Mouse (Mus musculus): Measurements from ENCODE around the gene Slc45a1. TPM values are rescaled to one million over a fixed set of nuclear protein-coding genes. Genes with fewer than 3 reads are reported as not detected.

Gene Slc45a1
- polyA plus RNA-seq, 1 experiment from 2014 or later = not detected

GRCm38 (mm10) chr4:150659926-150660610, 8.1 kb upstream of the Slc45a1 start:
- H3K36me3 ChIP-seq (ENCODE audit: insufficient read depth) = no peaks in the 10 kb centered on the region
- no peak overlapping the region for H3K9ac ChIP-seq
- H3K4me1 ChIP-seq (ENCODE audit: insufficient read depth) = peaks cover 6% of the 10 kb centered on the region; the same call in 1 of the 2 replicates
- no peaks in the 10 kb centered on the region for H3K27me3 ChIP-seq (ENCODE audit: insufficient read depth, low read length)
- 63% methylated on average over 9 of the region's 9 CpGs for WGBS
- no peak overlapping the region for H3K27ac ChIP-seq (ENCODE audit: low read depth)
- DNase-seq (peak; percentile 27), ATAC-seq (ENCODE audit: insufficient read depth) (no peak)
- H3K4me2 ChIP-seq = no peak overlapping the region
- peak; percentile 35; the same call in 1 of the 2 replicates for TF ChIP-seq CTCF (IDR thresholded peaks at IDR 0.05; ENCODE audit: low read depth)
- no peaks in the 10 kb centered on the region for H3K9me3 ChIP-seq (ENCODE audit: low read depth, low read length)
- no peak overlapping the region for H3K4me3 ChIP-seq (ENCODE audit: low read depth, low read length)

- peak; percentile 29; the same call in 1 of the 2 replicates for ATAC-seq (ENCODE audit: insufficient read depth)
- peak; percentile 16 for DNase-seq
- Histone ChIP-seq H3K36me3 (ENCODE audit: insufficient read depth) (no peaks in the 10 kb centered on the region), H3K4me2 (no peak overlapping the region), H3K27me3 (ENCODE audit: insufficient read depth, low read length) (peaks cover 17% of the 10 kb centered on the region), H3K9ac (no peak overlapping the region), H3K9me3 (ENCODE audit: low read depth, low read length) (no peaks in the 10 kb centered on the region), H3K4me1 (ENCODE audit: insufficient read depth) (no peaks in the 10 kb centered on the region; the same call in 1 of the 2 replicates), H3K27ac (ENCODE audit: low read depth) (no peak overlapping the region), H3K4me3 (ENCODE audit: low read depth, low read length) (no peak overlapping the region)
- 82% methylated on average over 6 of the region's 6 CpGs for WGBS
- peak; percentile 42 for TF ChIP-seq CTCF (IDR thresholded peaks at IDR 0.05; ENCODE audit: low read depth)
Observed at GRCm38 (mm10) chr4:150656504-150656903, 4.5 kb upstream of the Slc45a1 start.

- 4% methylated on average over 17 of the region's 17 CpGs for WGBS
- TF ChIP-seq CTCF (IDR thresholded peaks at IDR 0.05; ENCODE audit: low read depth) = peak; percentile 97
- peak overlapping the region; percentile 45 for H3K4me2 ChIP-seq
- H3K36me3 ChIP-seq (ENCODE audit: insufficient read depth) = no peaks in the 10 kb centered on the region
- no peak overlapping the region for H3K27ac ChIP-seq (ENCODE audit: low read depth)
- no peak overlapping the region for H3K9ac ChIP-seq
- no peak overlapping the region for H3K4me3 ChIP-seq (ENCODE audit: low read depth, low read length)
- no peaks in the 10 kb centered on the region for H3K9me3 ChIP-seq (ENCODE audit: low read depth, low read length)
- H3K27me3 ChIP-seq (ENCODE audit: insufficient read depth, low read length) = peaks cover 19% of the 10 kb centered on the region
- ATAC-seq (ENCODE audit: insufficient read depth) (peak; percentile 83), DNase-seq (peak; percentile 92)
- H3K4me1 ChIP-seq (ENCODE audit: insufficient read depth) = no peaks in the 10 kb centered on the region
Observed at GRCm38 (mm10) chr4:150655989-150656388, 4.0 kb upstream of the Slc45a1 start.

- Histone ChIP-seq H3K27ac (ENCODE audit: low read depth) (no peak overlapping the region), H3K9me3 (ENCODE audit: low read depth, low read length) (no peaks in the 10 kb centered on the region), H3K4me2 (no peak overlapping the region), H3K4me1 (ENCODE audit: insufficient read depth) (no peaks in the 10 kb centered on the region), H3K27me3 (ENCODE audit: insufficient read depth, low read length) (peaks cover 19% of the 10 kb centered on the region), H3K36me3 (ENCODE audit: insufficient read depth) (no peaks in the 10 kb centered on the region), H3K9ac (no peak overlapping the region), H3K4me3 (ENCODE audit: low read depth, low read length) (no peak overlapping the region)
- TF ChIP-seq CTCF (IDR thresholded peaks at IDR 0.05; ENCODE audit: low read depth) = no peak
- DNase-seq = no peak
- ATAC-seq (ENCODE audit: insufficient read depth) = no peak
- WGBS = 34% methylated on average over 10 of the region's 11 CpGs
Observed at GRCm38 (mm10) chr4:150653072-150653599, 1.2 kb upstream of the Slc45a1 start.

- TF ChIP-seq CTCF (IDR thresholded peaks at IDR 0.05; ENCODE audit: low read depth) = no peak
- no peaks in the 10 kb centered on the region for H3K9me3 ChIP-seq (ENCODE audit: low read depth, low read length)
- no peaks in the 10 kb centered on the region for H3K36me3 ChIP-seq (ENCODE audit: insufficient read depth)
- no peak overlapping the region for H3K4me3 ChIP-seq (ENCODE audit: low read depth, low read length)
- H3K4me1 ChIP-seq (ENCODE audit: insufficient read depth) = no peaks in the 10 kb centered on the region
- no peak overlapping the region for H3K9ac ChIP-seq
- no peak overlapping the region for H3K4me2 ChIP-seq
- DNase-seq (no peak), ATAC-seq (ENCODE audit: insufficient read depth) (no peak)
- H3K27me3 ChIP-seq (ENCODE audit: insufficient read depth, low read length) = peaks cover 19% of the 10 kb centered on the region
- 74% methylated on average over 5 of the region's 5 CpGs for WGBS
- H3K27ac ChIP-seq (ENCODE audit: low read depth) = no peak overlapping the region
Observed at GRCm38 (mm10) chr4:150649327-150649726, 2.6 kb downstream of the Slc45a1 start.

GRCm38 (mm10) chr4:150644299-150644698, 7.7 kb downstream of the Slc45a1 start:
- Histone ChIP-seq H3K9me3 (ENCODE audit: low read depth, low read length) (no peaks in the 10 kb centered on the region), H3K4me3 (ENCODE audit: low read depth, low read length) (no peak overlapping the region), H3K27ac (ENCODE audit: low read depth) (no peak overlapping the region), H3K27me3 (ENCODE audit: insufficient read depth, low read length) (no peaks in the 10 kb centered on the region), H3K4me2 (no peak overlapping the region), H3K36me3 (ENCODE audit: insufficient read depth) (no peaks in the 10 kb centered on the region), H3K4me1 (ENCODE audit: insufficient read depth) (no peaks in the 10 kb centered on the region), H3K9ac (no peak overlapping the region)
- 86% methylated on average over 9 of the region's 9 CpGs for WGBS
- no peak for ATAC-seq (ENCODE audit: insufficient read depth)
- no peak for DNase-seq
- no peak for TF ChIP-seq CTCF (IDR thresholded peaks at IDR 0.05; ENCODE audit: low read depth)

- WGBS = 82% methylated on average over 6 of the region's 6 CpGs
- ATAC-seq (ENCODE audit: insufficient read depth) (no peak), DNase-seq (no peak)
- H3K9ac ChIP-seq = no peak overlapping the region
- H3K4me2 ChIP-seq = no peak overlapping the region
- TF ChIP-seq CTCF (IDR thresholded peaks at IDR 0.05; ENCODE audit: low read depth) = no peak
- H3K4me1 ChIP-seq (ENCODE audit: insufficient read depth) = no peaks in the 10 kb centered on the region
- H3K27me3 ChIP-seq (ENCODE audit: insufficient read depth, low read length) = no peaks in the 10 kb centered on the region
- H3K27ac ChIP-seq (ENCODE audit: low read depth) = no peak overlapping the region
- H3K9me3 ChIP-seq (ENCODE audit: low read depth, low read length) = no peaks in the 10 kb centered on the region
- no peak overlapping the region for H3K4me3 ChIP-seq (ENCODE audit: low read depth, low read length)
- no peaks in the 10 kb centered on the region for H3K36me3 ChIP-seq (ENCODE audit: insufficient read depth)
Observed at GRCm38 (mm10) chr4:150636635-150637034, 15.3 kb downstream of the Slc45a1 start.

Data from lung, embryonic 14.5 days (tissue).